In the genomic region with DNA sequence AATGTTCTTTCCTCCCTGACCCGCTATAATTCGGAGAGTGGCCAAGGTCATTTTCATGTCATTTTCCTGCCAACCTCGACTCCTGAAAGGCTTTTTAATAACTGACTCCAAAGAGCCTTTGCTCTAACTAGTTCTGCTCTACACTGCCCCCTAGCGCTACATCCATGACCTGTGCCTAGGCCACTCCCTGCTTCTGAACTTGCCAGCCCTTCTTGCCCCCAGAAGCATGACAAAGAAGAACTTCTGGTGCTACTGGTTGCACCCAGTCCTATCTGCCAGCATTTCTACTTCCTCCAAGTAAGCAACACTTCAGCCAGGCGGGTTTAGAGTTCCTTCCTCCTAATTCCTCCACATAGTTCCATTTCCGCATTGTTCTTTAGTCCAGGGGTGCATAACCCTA, we compare ENCODE assay signal across 8 mouse cellular contexts. TPM values are rescaled to one million over a fixed set of nuclear protein-coding genes. Genes with fewer than 3 reads are reported as not detected.
DNase-seq lines count a peak whose midpoint lies in the region; ATAC-seq and TF ChIP-seq lines count a peak whose summit lies in the region.

No protein-coding gene starts in this region.

- H3K27ac ChIP-seq in heart, adult 2 months, result no peak overlapping the region
- H3K27ac ChIP-seq in heart, embryonic 10.5 days, result no peak overlapping the region
- H3K27ac ChIP-seq in liver, embryonic 12.5 days, result no peak overlapping the region
- peak overlapping the region; percentile 16; the same call in 1 of the 2 replicates for H3K27ac ChIP-seq in small intestine, adult 2 months (ENCODE audit: insufficient read depth, low read depth, low read length)
- H3K27ac ChIP-seq in forebrain, embryonic 11.5 days (ENCODE audit: low read depth, low read length), result no peak overlapping the region

- DNase-seq in heart, adult 2 months, result peak; percentile 53 to 67
- no peak for DNase-seq in heart, embryonic 10.5 days (ENCODE audit: low spot score)
- DNase-seq in 3T3-L1 (ENCODE audit: low read depth, low spot score), result peak; percentile 59
- DNase-seq in adrenal gland, adult 2 months, result peak; percentile 75
- peak; percentile 50 for DNase-seq in embryo, embryonic 9.5 days (ENCODE audit: extremely low spot score)
- no peak for DNase-seq in forebrain, embryonic 11.5 days (ENCODE audit: low spot score)

- H3K9ac ChIP-seq in heart, adult 2 months (ENCODE audit: low read depth, low read length), result no peak overlapping the region
- H3K9ac ChIP-seq in liver, embryonic 12.5 days, result no peak overlapping the region
- no peak overlapping the region for H3K9ac ChIP-seq in forebrain, embryonic 11.5 days (ENCODE audit: low read length)

- intact Hi-C loops in heart, adult 2 months (cut with DNase I), result no loop called here

- peak; percentile 55; the same call in 1 of the 2 replicates for ATAC-seq in liver, embryonic 12.5 days
- no peak for ATAC-seq in forebrain, embryonic 11.5 days (replicated peaks; ENCODE audit: low FRiP score)

- no peaks in the 10 kb centered on the region for H3K4me1 ChIP-seq in heart, adult 2 months (ENCODE audit: control insufficient read depth, insufficient read depth, low read length)
- H3K4me1 ChIP-seq in heart, embryonic 10.5 days, result no peaks in the 10 kb centered on the region
- no peaks in the 10 kb centered on the region for H3K4me1 ChIP-seq in liver, embryonic 12.5 days
- H3K4me1 ChIP-seq in small intestine, adult 2 months (ENCODE audit: control insufficient read depth, insufficient read depth, insufficient read length, low read length), result peaks cover 7% of the 10 kb centered on the region; the same call in 1 of the 2 replicates
- no peaks in the 10 kb centered on the region for H3K4me1 ChIP-seq in forebrain, embryonic 11.5 days (replicated peaks; ENCODE audit: control insufficient read depth, insufficient read depth, low read length)

- WGBS in heart, adult 2 months, result 40% methylated on average over 6 of the region's 6 CpGs
- WGBS in heart, embryonic 10.5 days, result 40% methylated on average over 6 of the region's 6 CpGs
- WGBS in liver, embryonic 12.5 days (ENCODE audit: insufficient replicate concordance), result 22% methylated on average over 6 of the region's 6 CpGs
- 55% methylated on average over 6 of the region's 6 CpGs for WGBS in small intestine, adult 2 months
- 46% methylated on average over 6 of the region's 6 CpGs for WGBS in forebrain, embryonic 11.5 days

- no peak overlapping the region for H3K4me3 ChIP-seq in heart, adult 2 months
- no peak overlapping the region for H3K4me3 ChIP-seq in heart, embryonic 10.5 days
- no peak overlapping the region for H3K4me3 ChIP-seq in liver, embryonic 12.5 days
- H3K4me3 ChIP-seq in small intestine, adult 2 months (ENCODE audit: low read depth, low read length), result no peak overlapping the region
- no peak overlapping the region for H3K4me3 ChIP-seq in forebrain, embryonic 11.5 days (ENCODE audit: low read depth, low read length)

- H3K4me2 ChIP-seq in liver, embryonic 12.5 days, result no peak overlapping the region
- no peak overlapping the region for H3K4me2 ChIP-seq in forebrain, embryonic 11.5 days (ENCODE audit: low read depth, low read length, severe bottlenecking)

- no peaks in the 10 kb centered on the region for H3K27me3 ChIP-seq in heart, adult 2 months (ENCODE audit: control insufficient read depth, insufficient read depth, low read length)
- no peaks in the 10 kb centered on the region for H3K27me3 ChIP-seq in heart, embryonic 10.5 days (ENCODE audit: insufficient read depth, poor library complexity, severe bottlenecking)
- no peaks in the 10 kb centered on the region; the same call in 1 of the 2 replicates for H3K27me3 ChIP-seq in liver, embryonic 12.5 days (replicated peaks)
- H3K27me3 ChIP-seq in small intestine, adult 2 months (ENCODE audit: control insufficient read depth, insufficient read depth, low read length), result no peaks in the 10 kb centered on the region
- H3K27me3 ChIP-seq in forebrain, embryonic 11.5 days (ENCODE audit: control insufficient read depth, insufficient read depth, low read length), result peaks cover 2% of the 10 kb centered on the region; the same call in 1 of the 2 replicates

- H3K79me2 ChIP-seq in heart, adult 2 months (replicated peaks; ENCODE audit: control insufficient read depth, insufficient read depth, low read length), result no peaks in the 10 kb centered on the region

- H3K36me3 ChIP-seq in heart, adult 2 months (ENCODE audit: control insufficient read depth, insufficient read depth, low read length), result no peaks in the 10 kb centered on the region
- no peaks in the 10 kb centered on the region for H3K36me3 ChIP-seq in heart, embryonic 10.5 days
- no peaks in the 10 kb centered on the region for H3K36me3 ChIP-seq in liver, embryonic 12.5 days
- H3K36me3 ChIP-seq in small intestine, adult 2 months (ENCODE audit: control insufficient read depth, insufficient read depth, low read length), result no peaks in the 10 kb centered on the region
- H3K36me3 ChIP-seq in forebrain, embryonic 11.5 days (ENCODE audit: control insufficient read depth, insufficient read depth, low read length), result no peaks in the 10 kb centered on the region

- H3K9me3 ChIP-seq in heart, embryonic 10.5 days, result no peaks in the 10 kb centered on the region
- H3K9me3 ChIP-seq in liver, embryonic 12.5 days (replicated peaks), result no peaks in the 10 kb centered on the region
- no peaks in the 10 kb centered on the region for H3K9me3 ChIP-seq in forebrain, embryonic 11.5 days (ENCODE audit: control insufficient read depth, low read length)

- no peak for TF ChIP-seq POLR2A in heart, adult 2 months (IDR thresholded peaks at IDR 0.05; ENCODE audit: insufficient read depth, low read depth, low read length)
- no peak for TF ChIP-seq POLR2A in small intestine, adult 2 months (IDR thresholded peaks at IDR 0.05; ENCODE audit: low read depth, low read length)

- peak; percentile 73 for TF ChIP-seq CTCF in heart, adult 2 months (IDR thresholded peaks at IDR 0.05)
- TF ChIP-seq CTCF in small intestine, adult 2 months (IDR thresholded peaks at IDR 0.05; ENCODE audit: extremely low read depth, insufficient read length, insufficient replicate concordance, low read depth, low read length), result peak; percentile 37; the same call in 1 of the 2 replicates

- TF ChIP-seq EP300 in heart, adult 2 months (IDR thresholded peaks at IDR 0.05; ENCODE audit: insufficient read depth, low read depth, low read length), result no peak

RNA-seq across cellular contexts. Expression of gene Tmsb4x, which starts 20.1 kb away (rescaled TPM):
- 100 to 1,000 TPM; 435 to 610 TPM for total RNA-seq in heart, adult 2 months (2021)
- polyA plus RNA-seq in heart, adult 2 months (2012; rRNA removed), result 211 and 313 TPM in 2 replicates
- polyA plus RNA-seq in heart, embryonic 10.5 days (2016; fragmentation: Nextera tagmentation; extraction: Ambion mirVana), result 1,947 and 1,991 TPM in 2 replicates
- 100 to 1,000 TPM; 255 to 487 TPM for total RNA-seq in adrenal gland, adult 2 months (2021)
- polyA plus RNA-seq in adrenal gland, adult 2 months (2012; rRNA removed), result 6.5 and 6.8 TPM in 2 replicates
- 1,414 and 1,473 TPM in 2 replicates for polyA plus RNA-seq in liver, embryonic 12.5 days (2016; fragmentation: Nextera tagmentation; extraction: Ambion mirVana)
- polyA plus RNA-seq in small intestine, adult 2 months (2012; rRNA removed), result 44.6 and 57.7 TPM in 2 replicates
- polyA plus RNA-seq in forebrain, embryonic 11.5 days (2014; fragmentation: Nextera tagmentation; extraction: Ambion mirVana), result 3,887 and 4,316 TPM in 2 replicates

RNA-seq across cellular contexts. Expression of gene Tlr8, which starts 34.9 kb away (rescaled TPM):
- total RNA-seq in heart, adult 2 months (2021), result 1 to 10 TPM; 1.3 to 1.9 TPM
- 0.59 and 1.2 TPM in 2 replicates for polyA plus RNA-seq in heart, adult 2 months (2012; rRNA removed)
- 0.08 TPM in 1 of 2 replicates, not detected in the other for polyA plus RNA-seq in heart, embryonic 10.5 days (2016; fragmentation: Nextera tagmentation; extraction: Ambion mirVana)
- total RNA-seq in adrenal gland, adult 2 months (2021), result 1 to 10 TPM; 1.2 to 3.3 TPM
- polyA plus RNA-seq in adrenal gland, adult 2 months (2012; rRNA removed), result 0.18 and 0.20 TPM in 2 replicates
- polyA plus RNA-seq in liver, embryonic 12.5 days (2016; fragmentation: Nextera tagmentation; extraction: Ambion mirVana), result 0.13 and 0.52 TPM in 2 replicates
- 0.05 TPM in 1 of 2 replicates, not detected in the other for polyA plus RNA-seq in small intestine, adult 2 months (2012; rRNA removed)
- polyA plus RNA-seq in forebrain, embryonic 11.5 days (2014; fragmentation: Nextera tagmentation; extraction: Ambion mirVana), result 0.17 TPM in 1 of 2 replicates, not detected in the other

Comparison
In these comparisons a context has a peak if more than half of its experiments do, and no peak if none do; other contexts are left out.
1. DNase-seq: peak in heart, adult 2 months (2 of 2), 3T3-L1 (single experiment), adrenal gland, adult 2 months (single experiment) and embryo, embryonic 9.5 days (single experiment); none in heart, embryonic 10.5 days (single experiment) and forebrain, embryonic 11.5 days (single experiment).